Mouse (Mus musculus): Measurements from ENCODE around the gene Kmt2e. TPM values are rescaled to one million over a fixed set of nuclear protein-coding genes. Genes with fewer than 3 reads are reported as not detected.
A peak's percentile ranks its signal among the peaks of the same experiment; 100 is the strongest.

Kmt2e gene
- polyA plus RNA-seq, 1 experiment from 2014 or later: 83.1 TPM

DNA sequence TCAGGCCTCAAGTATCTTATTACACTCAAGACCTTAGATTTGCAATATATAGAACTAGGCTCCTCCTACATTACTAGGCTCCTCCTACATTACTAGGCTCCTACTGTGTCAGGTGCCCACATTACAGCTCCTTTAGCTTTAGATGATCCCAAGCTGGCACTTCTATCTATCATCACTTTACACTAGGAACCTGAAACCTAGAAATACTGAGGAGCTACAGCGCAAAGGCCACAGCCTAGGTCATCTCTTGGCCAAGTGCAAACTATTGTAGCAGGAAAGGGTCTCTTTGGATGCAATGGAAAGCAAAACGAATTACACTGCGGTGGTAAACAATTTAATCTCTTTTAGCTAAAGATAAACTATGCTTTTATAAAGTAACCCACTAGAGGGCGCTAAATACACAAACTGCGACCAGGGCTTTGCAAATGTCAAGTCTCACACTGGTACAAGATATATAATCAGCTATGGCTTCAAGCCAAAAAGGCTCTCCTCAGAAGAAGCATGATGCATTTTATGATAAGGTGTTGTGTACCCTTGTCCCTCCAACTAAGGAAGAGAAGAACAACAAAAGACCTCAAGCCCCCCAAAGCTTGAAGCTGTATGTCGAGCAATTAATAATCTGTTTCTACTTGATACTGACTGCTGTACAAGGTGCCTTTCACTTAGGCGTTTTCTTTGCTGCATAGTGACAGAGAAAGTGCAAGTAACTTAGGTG lies 18.5 kb upstream of the Kmt2e start:
- 0 out of 2 replicates have a peak, but pooled peaks have one; percentile 21 for ATAC-seq

DNA sequence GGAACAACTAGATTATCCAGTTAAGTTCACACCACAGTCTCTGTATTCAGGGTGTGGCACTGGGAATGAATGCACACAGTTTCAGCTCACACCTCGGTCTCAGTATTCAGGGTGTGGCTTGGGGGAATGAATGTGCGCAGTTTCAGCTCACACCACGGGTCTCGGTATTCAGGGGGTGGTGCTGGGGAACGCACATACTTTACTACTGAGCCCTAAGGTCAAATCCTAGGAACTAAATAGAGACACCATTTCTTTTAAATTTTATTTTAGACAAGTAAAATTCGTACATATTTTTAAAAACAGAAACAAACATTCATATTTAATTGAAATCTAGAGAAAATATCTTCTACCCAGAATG lies 18.0 kb upstream of the Kmt2e start:
- no peak for ATAC-seq
- Histone ChIP-seq H3K4me3 (ENCODE audit: low read length) (no peak overlapping the region), H3K27ac (ENCODE audit: low read length) (peak overlapping the region; percentile 7; the same call in 1 of the 2 replicates), H3K36me3 (ENCODE audit: control insufficient read depth, insufficient read depth, low read length) (no peaks in the 10 kb centered on the region), H3K4me1 (ENCODE audit: control insufficient read depth, insufficient read depth, low read length) (peaks cover 51% of the 10 kb centered on the region), H3K9ac (ENCODE audit: low read depth, low read length) (no peak overlapping the region), H3K9me3 (ENCODE audit: control insufficient read depth, low read length) (no peaks in the 10 kb centered on the region), H3K4me2 (ENCODE audit: low read depth, low read length) (no peak overlapping the region), H3K27me3 (replicated peaks; ENCODE audit: control insufficient read depth, insufficient read depth, low read length) (no peaks in the 10 kb centered on the region)
- WGBS: 53% methylated on average over 6 of the region's 6 CpGs

More for the DNA sequence above, 18.5 kb upstream of the Kmt2e start:
- 30% methylated on average over 7 of the region's 7 CpGs for WGBS
- Histone ChIP-seq H3K9me3 (ENCODE audit: control insufficient read depth, low read length) (no peaks in the 10 kb centered on the region), H3K27ac (ENCODE audit: low read length) (peak overlapping the region; percentile 7; the same call in 1 of the 2 replicates), H3K27me3 (replicated peaks; ENCODE audit: control insufficient read depth, insufficient read depth, low read length) (no peaks in the 10 kb centered on the region), H3K4me1 (ENCODE audit: control insufficient read depth, insufficient read depth, low read length) (peaks cover 51% of the 10 kb centered on the region), H3K4me3 (ENCODE audit: low read length) (no peak overlapping the region), H3K9ac (ENCODE audit: low read depth, low read length) (no peak overlapping the region), H3K4me2 (ENCODE audit: low read depth, low read length) (no peak overlapping the region), H3K36me3 (ENCODE audit: control insufficient read depth, insufficient read depth, low read length) (no peaks in the 10 kb centered on the region)

DNA sequence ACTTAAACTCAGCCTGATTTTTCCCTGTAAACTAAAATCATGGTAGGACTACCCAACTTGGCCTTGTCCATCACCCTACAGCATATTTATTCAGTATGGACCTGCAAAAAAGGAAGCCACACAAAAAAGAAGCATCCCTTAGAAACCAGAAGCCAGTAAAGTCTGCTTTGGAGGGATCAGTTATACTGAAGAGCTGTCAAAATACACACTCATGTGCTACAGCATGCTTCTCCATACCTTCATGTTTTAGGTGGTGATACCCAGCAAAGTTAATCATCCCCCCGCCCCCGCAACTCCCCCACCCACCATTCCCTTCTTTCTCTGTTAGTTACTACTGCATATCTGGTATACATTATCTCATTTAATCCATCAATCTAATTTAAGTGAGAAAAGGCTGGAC lies 16.5 kb upstream of the Kmt2e start:
- 65% methylated on average over 2 of the region's 2 CpGs for WGBS
- no peaks in the 10 kb centered on the region for H3K36me3 ChIP-seq (ENCODE audit: control insufficient read depth, insufficient read depth, low read length)
- no peaks in the 10 kb centered on the region for H3K9me3 ChIP-seq (ENCODE audit: control insufficient read depth, low read length)
- H3K4me3 ChIP-seq (ENCODE audit: low read length): peak overlapping the region; percentile 57
- peak overlapping the region; percentile 71 for H3K4me2 ChIP-seq (ENCODE audit: low read depth, low read length)
- no peak for ATAC-seq
- no peaks in the 10 kb centered on the region for H3K27me3 ChIP-seq (replicated peaks; ENCODE audit: control insufficient read depth, insufficient read depth, low read length)
- peak overlapping the region; percentile 73; the same call in 1 of the 2 replicates for H3K9ac ChIP-seq (ENCODE audit: low read depth, low read length)
- H3K4me1 ChIP-seq (ENCODE audit: control insufficient read depth, insufficient read depth, low read length): peaks cover 46% of the 10 kb centered on the region
- H3K27ac ChIP-seq (ENCODE audit: low read length): peak overlapping the region; percentile 77

DNA sequence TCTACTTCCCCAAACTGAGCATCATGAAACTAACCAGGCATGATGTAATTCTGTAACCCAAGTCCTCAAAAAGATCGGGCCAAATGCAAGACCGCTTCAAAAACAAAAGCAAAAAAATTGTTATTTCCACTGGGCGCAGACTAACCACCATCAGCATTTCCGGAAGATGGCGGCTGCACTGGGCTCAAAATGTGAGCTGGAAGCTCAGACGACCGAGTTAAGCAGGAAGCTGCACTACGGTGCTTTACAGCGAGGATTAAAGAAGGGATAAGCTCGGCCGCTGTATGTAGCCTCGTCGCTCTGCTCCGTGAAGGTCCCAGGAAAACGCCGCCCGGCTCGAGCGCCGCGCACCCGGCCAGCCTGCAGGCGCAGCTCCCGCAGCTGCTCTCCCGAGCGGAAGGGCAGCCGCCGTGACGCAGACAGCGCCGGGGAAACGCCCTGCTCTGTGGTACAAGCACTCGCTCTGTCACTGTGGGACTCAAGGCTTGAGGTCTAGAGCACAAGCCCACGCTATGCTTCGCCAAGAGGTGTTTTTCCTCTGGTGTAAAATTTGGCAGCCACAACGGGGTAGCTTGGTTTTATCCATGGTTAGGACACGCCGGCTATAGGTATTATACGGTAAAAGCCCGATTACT lies 16.0 kb upstream of the Kmt2e start:
- peaks cover 42% of the 10 kb centered on the region for H3K4me1 ChIP-seq (ENCODE audit: control insufficient read depth, insufficient read depth, low read length)
- no peaks in the 10 kb centered on the region for H3K27me3 ChIP-seq (replicated peaks; ENCODE audit: control insufficient read depth, insufficient read depth, low read length)
- under 1% methylated on average over 40 of the region's 40 CpGs for WGBS

DNA sequence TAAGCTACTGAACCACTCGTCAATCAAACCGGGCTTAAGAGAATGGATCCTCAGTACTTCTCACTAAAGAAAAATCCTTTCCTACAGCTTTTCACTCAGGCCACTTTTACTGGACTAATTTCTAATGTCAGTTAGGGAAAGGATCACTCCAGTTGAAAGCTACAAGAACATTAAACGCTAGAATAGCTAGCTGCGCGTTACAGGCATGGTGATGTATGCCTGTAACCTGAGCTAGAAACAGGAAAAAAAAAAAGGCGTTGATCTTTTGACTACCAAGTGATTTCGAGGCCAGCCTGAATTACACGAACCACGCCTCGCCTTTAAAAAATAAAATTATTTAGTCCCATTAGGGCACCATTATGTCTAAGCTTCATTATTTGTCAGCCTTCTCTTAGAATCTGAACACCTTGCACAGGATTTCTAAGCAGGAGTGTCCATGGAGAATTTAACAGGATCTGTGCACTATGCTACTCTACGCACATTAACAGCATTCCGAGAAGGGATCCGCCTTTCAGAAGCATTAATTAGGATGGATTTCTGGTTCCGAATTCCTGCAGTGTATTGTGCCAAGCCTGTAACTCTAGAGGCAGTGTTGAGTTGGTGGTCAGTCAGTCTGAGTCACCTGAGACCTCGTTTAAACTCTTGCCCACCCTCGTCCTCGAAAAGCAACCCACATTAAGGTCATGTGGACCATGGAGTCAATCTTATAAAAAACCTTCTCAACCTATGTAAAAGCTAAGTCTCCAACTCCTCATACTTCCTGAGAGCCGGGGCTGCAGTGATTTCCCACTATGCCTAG lies 15.2 kb upstream of the Kmt2e start:
- Histone ChIP-seq H3K27ac (ENCODE audit: low read length) (peak overlapping the region; percentile 77), H3K9me3 (ENCODE audit: control insufficient read depth, low read length) (no peaks in the 10 kb centered on the region), H3K9ac (ENCODE audit: low read depth, low read length) (peak overlapping the region; percentile 73), H3K27me3 (replicated peaks; ENCODE audit: control insufficient read depth, insufficient read depth, low read length) (no peaks in the 10 kb centered on the region), H3K4me2 (ENCODE audit: low read depth, low read length) (peak overlapping the region; percentile 71), H3K4me3 (ENCODE audit: low read length) (peak overlapping the region; percentile 57), H3K36me3 (ENCODE audit: control insufficient read depth, insufficient read depth, low read length) (0 out of 2 replicates have a peak, but pooled peaks cover 4% of the 10 kb centered on the region), H3K4me1 (ENCODE audit: control insufficient read depth, insufficient read depth, low read length) (peaks cover 36% of the 10 kb centered on the region)
- peak; percentile 14; the same call in 1 of the 2 replicates for ATAC-seq
- WGBS: 3% methylated on average over 18 of the region's 18 CpGs

More for the DNA sequence above, 16.0 kb upstream of the Kmt2e start:
- H3K9me3 ChIP-seq (ENCODE audit: control insufficient read depth, low read length): no peaks in the 10 kb centered on the region
- H3K4me2 ChIP-seq (ENCODE audit: low read depth, low read length): peak overlapping the region; percentile 71
- H3K36me3 ChIP-seq (ENCODE audit: control insufficient read depth, insufficient read depth, low read length): 0 out of 2 replicates have a peak, but pooled peaks cover 4% of the 10 kb centered on the region
- ATAC-seq: peak; percentile 87
- peak overlapping the region; percentile 77 for H3K27ac ChIP-seq (ENCODE audit: low read length)
- peak overlapping the region; percentile 73 for H3K9ac ChIP-seq (ENCODE audit: low read depth, low read length)
- H3K4me3 ChIP-seq (ENCODE audit: low read length): peak overlapping the region; percentile 57

DNA sequence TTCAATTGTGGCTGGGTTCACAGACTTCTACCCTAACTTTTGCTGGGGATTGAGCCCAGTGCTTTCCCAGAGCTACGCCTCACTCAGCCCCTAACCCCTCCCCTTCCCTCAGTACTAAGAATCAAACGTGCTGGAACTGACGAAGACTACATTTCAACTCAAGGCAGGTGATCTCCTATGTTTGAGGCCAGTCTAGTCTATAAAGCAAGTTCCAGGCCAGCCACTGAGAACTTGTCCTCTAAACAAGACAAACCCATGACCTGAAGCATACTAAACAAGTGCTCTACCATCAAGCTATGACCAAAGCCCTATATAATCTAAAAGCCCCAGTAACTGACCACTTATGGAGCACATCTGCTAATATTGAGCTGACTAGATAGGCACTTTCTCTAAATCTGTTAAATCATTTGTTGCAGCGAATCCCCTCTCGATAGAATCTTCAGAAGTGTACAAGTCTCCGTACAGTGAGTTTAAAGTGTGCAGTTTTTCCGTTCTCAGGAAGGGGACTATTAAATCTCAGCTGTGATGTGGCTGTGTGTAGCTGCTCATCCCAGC lies 14.5 kb upstream of the Kmt2e start:
- Histone ChIP-seq H3K9ac (ENCODE audit: low read depth, low read length) (no peak overlapping the region; the same call in 1 of the 2 replicates), H3K36me3 (ENCODE audit: control insufficient read depth, insufficient read depth, low read length) (0 out of 2 replicates have a peak, but pooled peaks cover 4% of the 10 kb centered on the region), H3K4me2 (ENCODE audit: low read depth, low read length) (peak overlapping the region; percentile 71), H3K27me3 (replicated peaks; ENCODE audit: control insufficient read depth, insufficient read depth, low read length) (no peaks in the 10 kb centered on the region), H3K27ac (ENCODE audit: low read length) (peak overlapping the region; percentile 77; the same call in 1 of the 2 replicates), H3K4me3 (ENCODE audit: low read length) (peak overlapping the region; percentile 57), H3K9me3 (ENCODE audit: control insufficient read depth, low read length) (no peaks in the 10 kb centered on the region), H3K4me1 (ENCODE audit: control insufficient read depth, insufficient read depth, low read length) (peaks cover 33% of the 10 kb centered on the region)
- no peak for ATAC-seq
- WGBS: 41% methylated on average over 7 of the region's 7 CpGs

DNA sequence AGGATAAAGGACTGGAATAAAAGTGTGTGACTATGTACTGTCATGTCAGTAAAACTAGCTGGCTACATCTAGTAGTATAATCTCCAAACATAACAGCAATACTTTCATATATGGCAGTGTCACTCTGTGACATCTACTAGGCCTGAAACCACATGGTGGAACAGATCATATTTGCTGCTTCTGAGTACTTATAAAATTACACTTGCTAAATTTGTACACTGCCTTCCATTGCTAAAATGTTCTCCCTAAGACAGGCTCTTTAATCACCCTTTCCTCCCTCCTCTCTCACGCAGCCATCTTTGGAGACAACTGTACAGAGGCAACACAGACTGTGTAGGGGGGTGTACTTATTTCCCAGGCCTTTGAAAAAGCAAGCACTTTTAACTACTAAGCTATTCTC lies 13.8 kb upstream of the Kmt2e start:
- H3K36me3 ChIP-seq (ENCODE audit: control insufficient read depth, insufficient read depth, low read length): 0 out of 2 replicates have a peak, but pooled peaks cover 4% of the 10 kb centered on the region
- H3K4me1 ChIP-seq (ENCODE audit: control insufficient read depth, insufficient read depth, low read length): peaks cover 27% of the 10 kb centered on the region
- no peak overlapping the region; the same call in 1 of the 2 replicates for H3K9ac ChIP-seq (ENCODE audit: low read depth, low read length)
- no peak overlapping the region for H3K4me2 ChIP-seq (ENCODE audit: low read depth, low read length)
- H3K9me3 ChIP-seq (ENCODE audit: control insufficient read depth, low read length): no peaks in the 10 kb centered on the region
- no peaks in the 10 kb centered on the region for H3K27me3 ChIP-seq (replicated peaks; ENCODE audit: control insufficient read depth, insufficient read depth, low read length)
- H3K4me3 ChIP-seq (ENCODE audit: low read length): no peak overlapping the region
- no peak for ATAC-seq
- WGBS: 38% methylated on average over 1 of the region's 1 CpGs
- no peak overlapping the region for H3K27ac ChIP-seq (ENCODE audit: low read length)

DNA sequence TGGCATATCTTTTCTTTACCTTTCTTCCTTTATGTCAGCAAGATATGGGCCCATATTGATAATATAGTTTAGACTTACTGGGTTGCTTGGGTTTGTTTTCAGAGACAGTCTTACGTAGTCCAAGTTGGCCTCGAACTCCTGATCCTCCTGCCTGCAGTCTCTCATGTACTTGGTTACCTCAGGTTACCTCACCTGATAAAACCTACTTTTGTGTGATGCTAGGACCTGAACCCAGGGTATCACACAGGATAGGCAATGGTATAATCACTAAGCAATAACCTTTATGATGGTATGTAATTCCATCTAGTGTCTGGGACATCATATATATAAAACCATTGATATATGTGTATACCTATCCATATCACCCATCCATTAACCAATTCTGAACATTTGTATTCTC lies 12.8 kb upstream of the Kmt2e start:
- Histone ChIP-seq H3K4me1 (ENCODE audit: control insufficient read depth, insufficient read depth, low read length) (peaks cover 24% of the 10 kb centered on the region), H3K27ac (ENCODE audit: low read length) (no peak overlapping the region), H3K27me3 (replicated peaks; ENCODE audit: control insufficient read depth, insufficient read depth, low read length) (no peaks in the 10 kb centered on the region), H3K4me3 (ENCODE audit: low read length) (no peak overlapping the region), H3K9ac (ENCODE audit: low read depth, low read length) (no peak overlapping the region), H3K36me3 (ENCODE audit: control insufficient read depth, insufficient read depth, low read length) (0 out of 2 replicates have a peak, but pooled peaks cover 4% of the 10 kb centered on the region), H3K4me2 (ENCODE audit: low read depth, low read length) (no peak overlapping the region), H3K9me3 (ENCODE audit: control insufficient read depth, low read length) (no peaks in the 10 kb centered on the region)
- ATAC-seq: no peak
- WGBS: 87% methylated on average over 2 of the region's 2 CpGs

DNA sequence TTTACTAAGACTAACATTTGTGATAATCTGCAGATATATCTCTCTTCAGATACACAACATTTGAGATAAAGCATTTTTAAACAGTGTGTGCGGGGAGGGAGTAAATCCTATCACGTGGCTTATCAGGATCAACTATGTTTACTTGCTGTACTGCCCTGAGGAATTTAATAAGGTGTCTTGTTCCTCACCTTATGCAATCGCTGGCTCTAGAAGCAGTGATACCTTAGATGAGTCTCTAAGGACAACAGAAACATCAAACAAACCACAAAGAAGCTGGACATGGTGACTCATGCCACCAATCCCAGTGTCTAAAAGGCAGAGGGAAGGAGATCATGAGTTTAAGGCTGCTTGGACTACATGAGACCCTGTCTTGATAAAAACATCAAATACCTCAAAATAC lies 11.2 kb upstream of the Kmt2e start:
- Histone ChIP-seq H3K4me3 (ENCODE audit: low read length) (no peak overlapping the region), H3K4me2 (ENCODE audit: low read depth, low read length) (no peak overlapping the region), H3K36me3 (ENCODE audit: control insufficient read depth, insufficient read depth, low read length) (0 out of 2 replicates have a peak, but pooled peaks cover 4% of the 10 kb centered on the region), H3K27ac (ENCODE audit: low read length) (no peak overlapping the region), H3K4me1 (ENCODE audit: control insufficient read depth, insufficient read depth, low read length) (peaks cover 24% of the 10 kb centered on the region), H3K27me3 (replicated peaks; ENCODE audit: control insufficient read depth, insufficient read depth, low read length) (no peaks in the 10 kb centered on the region), H3K9me3 (ENCODE audit: control insufficient read depth, low read length) (no peaks in the 10 kb centered on the region), H3K9ac (ENCODE audit: low read depth, low read length) (no peak overlapping the region)
- no peak for ATAC-seq
- 51% methylated on average over 3 of the region's 3 CpGs for WGBS
